Mouse (Mus musculus): Measurements from ENCODE around the gene Zfp367.

DNA sequence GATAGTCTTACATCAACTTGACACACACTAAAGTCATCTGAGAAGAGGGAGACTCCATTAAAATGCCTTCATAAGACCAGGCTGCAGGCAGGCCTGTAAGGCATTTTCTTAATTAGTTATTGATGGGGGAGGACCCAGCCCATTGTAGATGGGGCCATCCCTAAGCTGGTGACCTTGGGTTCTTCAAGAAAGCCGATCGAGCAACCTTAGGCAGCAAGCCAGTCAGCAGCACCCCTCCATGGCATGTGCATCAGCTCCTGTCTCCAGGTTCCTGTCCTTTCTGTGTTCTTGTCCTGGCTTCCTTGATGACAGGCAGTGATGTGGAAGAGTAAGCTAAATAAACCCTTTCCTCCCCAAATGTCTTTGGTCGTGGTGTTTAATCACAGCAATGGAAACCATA is 60.9 kb downstream of the Zfp367 start:
- TF ChIP-seq CTCF (conservative IDR thresholded peaks at IDR 0.05; ENCODE audit: low read length) (no peak), NANOG (IDR thresholded peaks at IDR 0.05; ENCODE audit: borderline replicate concordance, low read length) (no peak)

Data from E14TG2a.4 (cell line).